Comparison of ENCODE assay signal across 8 mouse cellular contexts in genomic region chr14:115392894-115393524, GRCm38 (mm10).
DNase-seq lines count a peak whose midpoint lies in the region; ATAC-seq and TF ChIP-seq lines count a peak whose summit lies in the region.

No protein-coding gene starts in this region.

- ATAC-seq in common myeloid progenitor, adult 5-6 weeks (replicated peaks; ENCODE audit: low read depth, poor library complexity, severe bottlenecking) = peak; percentile 97

- TF ChIP-seq CTCF in lung, adult 2 months (IDR thresholded peaks at IDR 0.05; ENCODE audit: insufficient read depth, low read length) = peak; percentile 20; the same call in 1 of the 2 replicates

- H3K4me3 ChIP-seq in lung, adult 2 months (replicated peaks; ENCODE audit: extremely low read depth, low read depth, low read length) = no peak overlapping the region

- DNase-seq in urinary bladder, postnatal 14 days (ENCODE audit: low spot score) = peak; percentile 10
- DNase-seq in urinary bladder, adult 18-20 months (ENCODE audit: low spot score in 2 of 2) = no peak
- peak; percentile 5 to 23 for DNase-seq in heart, postnatal 14 days
- DNase-seq in layer of hippocampus, adult 11-12 months (ENCODE audit: low spot score) = peak; percentile 62
- DNase-seq in lung, adult 2 months = no peak
- peak; percentile 60 for DNase-seq in retina, postnatal 1 day
- no peak for DNase-seq in gastrocnemius, postnatal 25 days

- intact Hi-C loops in heart, postnatal 14 days (cut with DNase I) = loop anchor here (5.0 kb wide), 2 partner anchors 321 to 376 kb away; no protein-coding TSS in a partner anchor

- TF ChIP-seq POLR2A in lung, adult 2 months (IDR thresholded peaks at IDR 0.05; ENCODE audit: borderline replicate concordance, extremely low read depth, low read depth, low read length) = no peak

- 44% methylated on average over 14 of the region's 14 CpGs for WGBS in lung, adult 2 months

- H3K4me1 ChIP-seq in lung, adult 2 months (ENCODE audit: control insufficient read depth, insufficient read depth, low read length) = no peaks in the 10 kb centered on the region

Comparison
In these comparisons a context has a peak if more than half of its experiments do, and no peak if none do; other contexts are left out.
1. DNase-seq: peak in urinary bladder, postnatal 14 days (single experiment), heart, postnatal 14 days (2 of 2), layer of hippocampus, adult 11-12 months (single experiment) and retina, postnatal 1 day (single experiment); none in urinary bladder, adult 18-20 months (0 of 2), lung, adult 2 months (single experiment) and gastrocnemius, postnatal 25 days (single experiment).